Mouse (Mus musculus) frontal cortex, adult 2 months (tissue): ENCODE measurements around the gene Actr10. TPM values are rescaled to one million over a fixed set of nuclear protein-coding genes. Genes with fewer than 3 reads are reported as not detected.

ENCODE experiments used
- polyA plus RNA-seq: library from polyadenylated mRNA; depleted of rRNA; stranded (reverse); fragments of >200 nt; gene quantifications from 2 replicates; pipeline ENCODE4 v1.2.3, GENCODE M21; 2012; rRNA removed

Actr10 gene
- polyA plus RNA-seq, 1 experiment: 78.0 TPM

Other genes starting within 250 kb of the Actr10 start
- gene Frmd6, start 112.3 kb upstream of the Actr10 start, polyA plus RNA-seq: 22.6 and 22.8 TPM in 2 replicates
- 178 and 196 TPM in 2 replicates for gene Psma3, start 36.8 kb downstream of the Actr10 start, polyA plus RNA-seq
- 22.2 and 23.2 TPM in 2 replicates for gene Arid4a, start 78.1 kb downstream of the Actr10 start, polyA plus RNA-seq
- gene Tomm20l, start 173.6 kb downstream of the Actr10 start, polyA plus RNA-seq: not detected in 2 replicates
- 76.5 and 92.6 TPM in 2 replicates for gene Timm9, start 198.8 kb downstream of the Actr10 start, polyA plus RNA-seq
- gene 2700049A03Rik, start 199.0 kb downstream of the Actr10 start, polyA plus RNA-seq: 5.6 and 5.9 TPM in 2 replicates